Mouse (Mus musculus): Measurements from ENCODE around the gene Tarbp1.
A peak's percentile ranks its signal among the peaks of the same experiment; 100 is the strongest.

Tarbp1 gene

DNA sequence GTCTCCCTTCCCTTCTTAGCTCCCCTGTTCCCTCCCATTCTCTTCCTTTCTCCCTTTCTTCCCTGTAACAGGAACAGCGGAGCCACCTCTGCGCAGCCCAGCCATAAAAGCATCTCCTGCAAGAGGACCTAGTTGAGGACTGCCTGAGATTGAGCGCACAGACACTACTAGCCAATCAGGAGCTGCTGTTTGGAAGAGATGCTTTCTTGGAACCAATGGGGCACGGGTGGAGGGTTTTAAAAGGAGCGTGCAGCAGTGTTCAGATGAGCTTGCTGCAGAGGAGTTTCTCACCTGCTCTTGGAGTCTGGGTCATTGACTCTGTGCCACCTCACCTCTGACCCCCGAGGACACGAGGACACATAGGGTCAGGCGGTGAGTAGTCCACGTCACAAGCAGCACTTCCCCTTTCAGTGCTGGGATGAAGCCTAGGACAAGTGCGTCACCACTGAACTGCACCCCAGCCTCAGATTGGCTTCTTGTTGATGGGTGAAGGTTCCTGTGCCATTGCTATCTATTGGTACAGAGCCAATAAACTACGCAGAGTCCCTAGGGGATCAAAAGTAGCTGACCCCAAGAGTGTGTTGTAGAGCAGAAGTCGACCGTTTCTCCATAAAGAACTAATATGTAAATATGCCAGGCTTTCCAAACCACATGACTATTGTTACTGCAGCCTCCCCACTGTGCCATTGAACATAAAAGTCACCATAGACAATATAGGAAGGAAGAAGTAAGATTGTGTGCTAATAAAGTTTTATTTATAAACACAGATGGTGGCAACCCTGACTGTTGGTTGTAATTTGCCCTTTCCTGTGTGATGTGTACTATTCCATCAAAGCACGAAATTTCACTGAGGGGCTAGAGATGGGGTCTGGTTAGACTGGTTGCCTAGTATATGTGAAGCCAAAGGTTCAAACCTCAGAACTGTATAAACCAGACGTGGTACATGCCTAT, 19.6 kb upstream of the Tarbp1 start:
- DNase-seq (ENCODE audit: low spot score): no peak

DNA sequence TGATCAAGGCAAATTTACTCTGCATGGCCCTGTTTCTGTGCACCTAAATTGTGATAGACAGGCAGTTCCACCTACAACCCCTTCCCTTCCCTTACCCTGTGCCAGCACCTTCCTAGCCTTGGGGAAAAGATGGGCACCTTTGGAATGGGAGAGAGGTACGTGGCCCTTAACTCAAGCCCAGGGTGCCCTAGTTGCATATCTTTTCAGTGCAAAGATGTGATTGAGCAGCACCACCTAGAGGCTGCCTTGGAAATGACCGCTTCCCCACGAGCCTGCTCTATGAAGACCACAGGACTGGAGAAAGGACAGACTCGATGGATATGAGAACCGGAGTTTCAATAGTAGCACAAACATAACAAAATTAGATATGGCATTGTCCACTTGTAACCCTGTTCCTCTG, 8.1 kb upstream of the Tarbp1 start:
- peak; percentile 86 for DNase-seq (ENCODE audit: low spot score)

- DNase-seq (ENCODE audit: low spot score): no peak
Observed at GRCm38 (mm10) chr8:126482348-126482720, 7.5 kb upstream of the Tarbp1 start.

GRCm38 (mm10) chr8:126481494-126482347, 6.9 kb upstream of the Tarbp1 start:
- DNase-seq (ENCODE audit: low spot score): peak; percentile 88

DNA sequence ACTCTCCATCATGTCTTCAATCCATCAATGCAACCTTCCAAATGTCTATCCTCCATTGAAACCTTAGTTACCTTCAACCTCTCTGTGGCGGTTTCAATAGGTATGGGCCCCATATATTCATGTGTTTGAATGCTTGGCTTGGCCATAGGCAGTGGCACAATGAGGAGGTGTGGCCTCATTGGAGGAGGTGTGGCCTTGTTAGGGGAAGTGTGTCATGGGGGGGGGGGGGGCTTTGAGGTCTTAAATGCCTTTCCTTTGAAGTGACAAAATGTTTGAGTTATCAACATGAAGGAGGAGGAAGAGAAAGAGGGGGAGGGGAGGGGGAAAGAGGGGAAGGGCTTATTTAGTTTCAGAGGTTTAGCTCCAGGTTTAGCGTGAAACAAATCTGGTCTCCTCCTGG, 5.5 kb upstream of the Tarbp1 start:
- no peak for DNase-seq (ENCODE audit: low spot score)

DNA sequence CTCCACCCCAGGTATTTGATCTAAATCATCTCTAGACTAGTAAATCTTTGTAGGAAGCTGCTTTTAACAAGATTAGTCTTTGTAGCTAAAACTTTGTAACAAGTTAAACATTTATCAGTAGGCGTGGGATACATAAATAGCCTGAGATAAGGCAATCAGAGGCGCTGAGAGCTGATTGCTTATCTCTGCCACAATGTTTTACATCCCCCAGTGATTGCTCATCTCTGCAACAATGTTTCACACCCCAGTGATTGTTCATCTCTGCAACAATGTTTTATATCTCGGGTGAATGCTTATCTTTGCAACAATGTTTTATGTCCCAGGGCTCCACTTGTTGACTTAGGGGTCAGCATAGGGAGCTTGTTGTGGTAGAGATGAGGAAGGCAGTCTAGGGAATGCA, 3.8 kb upstream of the Tarbp1 start:
- no peak for DNase-seq (ENCODE audit: low spot score)

DNA sequence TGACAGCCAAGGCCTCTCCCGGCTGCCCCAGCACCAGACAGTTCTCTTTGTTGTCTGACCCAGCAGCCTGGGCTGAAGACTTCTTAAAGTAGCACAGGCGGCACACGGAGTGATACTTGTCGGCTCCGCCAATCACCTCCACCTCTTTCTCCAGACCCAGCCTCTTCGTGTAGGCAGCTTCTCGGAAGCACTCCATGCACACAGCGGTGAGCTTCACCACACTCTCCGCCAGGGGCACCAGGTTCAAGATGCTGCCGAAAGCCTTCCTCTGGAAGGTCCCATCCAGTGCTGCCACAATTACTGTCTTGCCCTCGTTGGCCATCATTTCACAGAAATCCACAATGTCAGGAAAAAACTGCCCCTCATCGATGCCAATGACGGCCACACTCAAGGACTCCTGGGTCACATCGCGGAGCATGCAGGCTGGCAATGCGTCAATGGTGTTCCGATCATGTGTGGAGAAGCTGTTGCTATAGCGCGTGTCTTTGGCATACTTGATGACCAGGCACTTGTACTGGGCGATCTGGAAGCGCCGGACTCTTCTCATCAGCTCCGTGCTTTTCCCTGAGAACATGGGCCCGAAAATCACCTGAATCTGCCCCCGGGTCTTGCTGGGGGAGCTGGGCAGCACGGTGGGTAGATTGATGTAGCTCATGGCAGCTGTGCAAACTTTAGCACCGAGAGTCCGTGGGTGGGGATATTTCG, 1.4 kb upstream of the Tarbp1 start:
- peak; percentile 14 for DNase-seq (ENCODE audit: low spot score)

- DNase-seq (ENCODE audit: low spot score): peak; percentile 5
Observed at GRCm38 (mm10) chr8:126475738-126476137, 873 bp upstream of the Tarbp1 start.

DNA sequence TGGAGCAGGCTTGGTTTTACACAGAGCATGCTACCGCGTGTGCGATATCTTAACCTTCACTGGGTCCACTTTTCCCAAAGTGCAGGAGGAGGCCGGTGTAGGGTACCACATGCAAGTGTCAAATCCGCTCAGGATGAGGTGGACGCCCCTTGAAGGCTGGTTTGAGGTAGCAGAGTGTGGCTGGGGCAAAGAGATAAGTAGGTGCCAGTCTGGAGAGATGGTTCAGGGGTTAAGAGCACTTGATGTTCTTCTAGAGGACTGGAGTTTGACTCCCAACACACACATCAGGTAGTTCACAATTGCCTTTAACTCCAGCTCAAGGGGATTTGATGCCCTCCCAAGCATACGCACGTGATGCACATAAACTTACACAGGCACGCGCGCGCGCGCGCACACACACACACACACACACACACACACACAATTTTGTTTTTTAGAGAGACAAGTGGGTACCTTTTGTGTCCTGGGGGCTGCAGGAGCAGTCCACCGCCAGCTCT, 1.0 kb downstream of the Tarbp1 start:
- peak; percentile 54 for DNase-seq (ENCODE audit: low spot score)

GRCm38 (mm10) chr8:126464071-126464470, 10.8 kb downstream of the Tarbp1 start:
- no peak for DNase-seq (ENCODE audit: low spot score)

- DNase-seq (ENCODE audit: low spot score): no peak
Observed at GRCm38 (mm10) chr8:126461735-126462134, 13.1 kb downstream of the Tarbp1 start.

DNA sequence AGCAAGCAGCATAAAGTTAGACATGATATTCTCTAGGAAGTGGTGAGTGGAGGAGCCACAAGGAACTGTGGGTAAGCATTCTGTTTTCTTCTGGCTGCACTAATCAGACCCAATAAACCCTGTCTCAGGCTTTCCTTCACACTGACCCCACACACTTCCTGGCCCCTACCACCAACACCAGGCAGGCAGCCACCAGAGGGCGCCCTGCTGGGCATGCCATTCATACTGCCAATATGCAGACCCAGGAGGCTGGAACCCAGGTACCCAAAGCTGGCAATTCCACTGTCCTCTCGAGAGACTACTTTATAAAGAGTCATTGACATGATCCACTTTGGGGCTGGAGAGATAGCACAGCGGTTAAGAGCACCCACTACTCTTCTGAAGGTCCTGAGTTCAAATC, 14.6 kb downstream of the Tarbp1 start:
- DNase-seq (ENCODE audit: low spot score): peak; percentile 34

- peak; percentile 46 for DNase-seq (ENCODE audit: low spot score)
Observed at GRCm38 (mm10) chr8:126455383-126455782, 19.5 kb downstream of the Tarbp1 start.

GRCm38 (mm10) chr8:126451158-126451557, 23.7 kb downstream of the Tarbp1 start:
- no peak for DNase-seq (ENCODE audit: low spot score)

GRCm38 (mm10) chr8:126438937-126439336, 35.9 kb downstream of the Tarbp1 start:
- DNase-seq (ENCODE audit: low spot score): no peak

DNA sequence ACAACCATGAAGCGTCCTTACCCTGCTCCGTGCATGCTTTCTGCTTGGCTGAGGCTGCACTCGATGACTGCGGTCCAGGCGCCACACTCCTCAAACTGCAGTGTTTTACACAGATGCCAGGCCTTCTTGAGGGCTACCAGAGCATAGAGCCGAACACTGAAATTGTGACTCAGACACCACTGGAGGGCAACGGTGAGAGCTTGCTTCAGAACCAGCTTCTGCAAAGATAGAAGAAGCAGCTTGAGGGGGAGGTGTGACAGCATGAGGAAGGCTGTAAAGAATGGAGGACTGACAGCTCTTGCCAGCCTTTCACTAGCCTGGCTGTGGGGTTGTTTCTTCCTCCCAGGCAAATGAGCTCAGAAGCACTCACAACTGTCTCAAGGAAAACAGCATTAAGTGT, 41.0 kb downstream of the Tarbp1 start:
- peak; percentile 9 for DNase-seq (ENCODE audit: low spot score)

- no peak for DNase-seq (ENCODE audit: low spot score)
Observed at GRCm38 (mm10) chr8:126429635-126430034, 45.2 kb downstream of the Tarbp1 start.

- no peak for DNase-seq (ENCODE audit: low spot score)
Observed at GRCm38 (mm10) chr8:126424946-126425345, 49.9 kb downstream of the Tarbp1 start.

- no peak for DNase-seq (ENCODE audit: low spot score)
Observed at GRCm38 (mm10) chr8:126424163-126424562, 50.7 kb downstream of the Tarbp1 start.

- DNase-seq (ENCODE audit: low spot score): peak; percentile 22
Observed at GRCm38 (mm10) chr8:126422920-126423300, 52.0 kb downstream of the Tarbp1 start.

DNA sequence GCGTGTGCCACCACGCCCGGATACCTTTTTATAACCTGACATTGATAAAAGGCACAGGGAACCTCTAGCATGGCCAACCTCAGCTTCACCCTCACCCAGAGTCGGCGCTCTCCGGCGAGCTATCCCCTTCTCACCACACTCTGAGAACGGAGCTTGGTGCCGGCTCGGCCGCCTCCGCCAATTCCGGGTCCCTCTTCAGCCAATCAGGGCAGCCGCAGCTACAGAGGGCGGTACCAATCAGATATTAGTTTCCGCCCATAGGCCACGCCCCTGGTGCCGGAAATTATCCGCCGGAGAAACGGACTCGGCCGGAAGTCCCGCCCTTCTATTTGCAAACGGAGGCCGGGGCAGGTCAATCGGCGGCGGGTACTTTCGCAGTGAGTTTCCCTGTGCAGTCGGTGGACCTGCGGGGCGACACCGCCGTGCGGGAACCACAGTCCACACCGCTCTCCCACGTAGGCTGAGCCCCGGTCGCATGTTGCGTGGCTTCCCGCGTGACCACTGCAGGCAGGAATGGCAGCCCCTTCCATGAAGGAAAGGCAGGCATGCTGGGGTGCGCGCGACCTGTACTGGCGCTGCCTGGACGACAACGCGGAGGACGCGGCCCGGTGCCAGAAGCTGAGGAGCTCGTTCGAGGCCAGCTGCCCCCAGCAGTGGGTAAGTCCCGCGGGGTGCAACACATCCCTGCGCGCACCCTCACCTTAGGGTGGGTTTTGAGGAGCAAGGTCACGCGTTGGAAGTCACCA, 52.5 kb downstream of the Tarbp1 start, which contains the start of gene Coa6:
Gene Coa6 (plus strand): TSS at position 342 of the 746 bp plus-strand sequence.
- peak; percentile 98 for DNase-seq (ENCODE audit: low spot score)
